Mouse (Mus musculus): ENCODE data around the gene Oosp3. TPM values are rescaled to one million over a fixed set of nuclear protein-coding genes. Genes with fewer than 3 reads are reported as not detected.

Gene Oosp3
- not detected in 2 replicates for polyA plus RNA-seq (2016; fragmentation: Nextera tagmentation; extraction: Ambion mirVana)

DNA sequence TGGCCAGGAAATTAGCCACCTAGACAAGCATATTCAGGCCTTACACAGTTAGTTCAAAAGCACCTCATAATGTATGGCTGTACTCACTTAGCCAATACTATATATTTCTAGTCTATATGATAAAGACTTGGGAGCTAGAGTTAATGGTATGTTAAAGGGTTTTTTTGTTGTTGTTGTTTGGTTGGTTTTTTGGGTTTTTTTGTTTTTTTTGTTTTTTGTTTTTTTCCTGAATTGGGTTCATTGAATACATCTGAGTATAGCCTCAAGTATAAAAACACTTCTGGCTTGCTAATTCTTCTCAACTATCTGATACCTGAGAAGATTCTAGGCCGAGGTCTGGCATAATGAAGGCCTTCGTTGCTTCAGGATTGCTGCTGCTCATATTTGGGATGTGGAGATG is at the start of gene Oosp3:
Oosp3 (plus strand) TSS at position 301 of the 400 bp plus-strand sequence.
- Histone ChIP-seq H3K4me1 (replicated peaks) (no peaks in the 10 kb centered on the region), H3K36me3 (no peaks in the 10 kb centered on the region), H3K4me2 (no peak within 1 kb of the TSS), H3K27me3 (replicated peaks) (no peaks in the 10 kb centered on the region), H3K9ac (no peak within 1 kb of the TSS), H3K4me3 (no peak within 1 kb of the TSS), H3K9me3 (replicated peaks) (no peaks in the 10 kb centered on the region), H3K27ac (ENCODE audit: poor library complexity, severe bottlenecking) (no peak within 1 kb of the TSS)
- WGBS, result 78% methylated on average over 2 of the region's 2 CpGs
- no peak for ATAC-seq (ENCODE audit: insufficient number of reproducible peaks, low FRiP score)

DNA sequence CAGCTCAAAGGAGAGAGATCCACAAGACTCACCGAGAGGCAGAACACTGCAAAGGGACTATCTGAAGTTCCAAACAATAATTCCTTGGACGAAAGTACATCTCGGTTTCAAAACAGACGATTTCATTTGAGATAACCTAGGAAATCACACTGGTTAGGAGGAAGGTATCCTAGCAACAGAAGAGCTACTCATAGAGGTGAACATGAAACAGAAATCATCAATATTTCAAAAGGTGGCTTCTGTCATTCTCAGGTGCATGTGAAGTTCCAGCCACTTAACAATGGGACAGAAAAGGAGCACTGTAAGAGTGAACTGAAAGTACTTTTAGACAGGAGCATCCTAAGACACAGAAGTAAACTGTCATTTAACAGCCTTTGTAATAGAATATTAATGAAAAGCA is 47.3 kb upstream of the Oosp3 start:
- Histone ChIP-seq H3K36me3 (no peaks in the 10 kb centered on the region), H3K4me1 (replicated peaks) (no peaks in the 10 kb centered on the region), H3K9me3 (replicated peaks) (no peaks in the 10 kb centered on the region), H3K4me3 (no peak overlapping the region), H3K4me2 (no peak overlapping the region), H3K9ac (no peak overlapping the region), H3K27ac (ENCODE audit: poor library complexity, severe bottlenecking) (no peak overlapping the region), H3K27me3 (replicated peaks) (no peaks in the 10 kb centered on the region)
- 71% methylated on average over 4 of the region's 4 CpGs for WGBS
- no peak for ATAC-seq (ENCODE audit: insufficient number of reproducible peaks, low FRiP score)

DNA sequence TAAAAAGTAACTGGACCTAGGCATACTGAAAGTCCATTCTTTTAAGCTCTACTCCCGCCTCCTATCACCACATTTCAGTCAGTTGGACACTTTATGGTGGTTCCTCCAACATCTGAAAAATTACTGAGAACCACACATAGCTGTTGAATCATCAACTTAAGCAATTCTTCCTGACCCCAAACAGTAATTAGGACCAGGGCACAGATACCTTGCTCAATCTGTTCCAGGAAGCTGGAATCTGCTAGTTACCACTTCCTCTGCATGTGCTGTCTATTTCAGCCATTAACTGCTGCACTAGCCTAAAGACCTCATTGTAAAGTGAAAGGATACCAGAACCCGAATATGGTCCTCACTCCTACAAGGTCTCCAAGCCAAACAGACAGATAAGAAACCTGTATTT is 37.7 kb upstream of the Oosp3 start:
- no peak overlapping the region for H3K9ac ChIP-seq
- no peaks in the 10 kb centered on the region for H3K4me1 ChIP-seq (replicated peaks)
- no peaks in the 10 kb centered on the region for H3K27me3 ChIP-seq (replicated peaks)
- no peak overlapping the region for H3K27ac ChIP-seq (ENCODE audit: poor library complexity, severe bottlenecking)
- no peaks in the 10 kb centered on the region for H3K9me3 ChIP-seq (replicated peaks)
- ATAC-seq (ENCODE audit: insufficient number of reproducible peaks, low FRiP score), result no peak
- no peak overlapping the region for H3K4me2 ChIP-seq
- 61% methylated on average over 2 of the region's 2 CpGs for WGBS
- no peak overlapping the region for H3K4me3 ChIP-seq
- no peaks in the 10 kb centered on the region for H3K36me3 ChIP-seq

DNA sequence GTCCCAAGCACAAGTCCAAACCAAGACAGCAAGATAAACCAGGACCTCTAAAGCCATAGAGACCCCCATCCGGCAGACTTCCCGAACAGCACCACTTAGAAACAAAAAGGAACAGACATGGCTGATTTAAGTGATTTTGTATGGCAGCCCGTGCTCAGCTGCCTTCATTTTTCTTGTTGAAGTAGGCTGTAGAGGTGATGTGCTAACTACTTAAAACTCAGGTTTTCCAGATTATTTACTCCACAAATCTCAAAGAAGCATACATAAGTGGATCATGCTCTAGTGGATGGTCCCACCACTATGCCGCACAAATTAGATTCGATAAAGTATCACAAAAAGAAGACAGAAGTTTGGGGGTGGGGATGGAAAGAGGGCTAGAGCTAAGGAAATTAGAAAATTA is 36.4 kb upstream of the Oosp3 start, which contains the start of gene Oosp2:
Oosp2 (minus strand) TSS at position 101 of the 400 bp plus-strand sequence.
- ATAC-seq (ENCODE audit: insufficient number of reproducible peaks, low FRiP score), result no peak

DNA sequence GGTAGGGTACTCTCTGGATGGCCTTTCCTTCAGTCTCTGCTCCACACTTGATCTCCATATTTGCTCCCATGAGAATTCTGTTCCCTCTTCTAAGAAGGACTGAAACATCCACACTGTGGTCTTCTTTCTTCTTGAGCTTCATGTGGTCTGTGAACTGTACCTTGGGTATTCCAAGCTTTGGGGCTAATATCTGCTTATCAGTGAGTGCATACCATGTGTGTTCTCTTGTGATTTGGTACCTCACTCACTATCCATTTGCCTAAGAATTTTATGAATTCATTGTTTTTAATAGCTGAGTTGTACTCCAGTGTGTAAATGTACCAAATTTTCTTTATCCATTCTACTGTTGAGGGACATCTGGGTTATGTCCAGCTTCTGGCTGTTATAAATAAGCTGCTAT is 35.3 kb upstream of the Oosp3 start:
- no peaks in the 10 kb centered on the region for H3K4me1 ChIP-seq (replicated peaks)
- no peak overlapping the region for H3K4me3 ChIP-seq
- no peaks in the 10 kb centered on the region for H3K36me3 ChIP-seq
- no peak overlapping the region for H3K4me2 ChIP-seq
- H3K27ac ChIP-seq (ENCODE audit: poor library complexity, severe bottlenecking), result no peak overlapping the region
- no peaks in the 10 kb centered on the region for H3K27me3 ChIP-seq (replicated peaks)
- H3K9ac ChIP-seq, result no peak overlapping the region
- no peak for ATAC-seq (ENCODE audit: insufficient number of reproducible peaks, low FRiP score)
- H3K9me3 ChIP-seq (replicated peaks), result no peaks in the 10 kb centered on the region

More for the DNA sequence above, 36.4 kb upstream of the Oosp3 start, which contains the start of gene Oosp2:
- Histone ChIP-seq H3K4me1 (replicated peaks) (no peaks in the 10 kb centered on the region), H3K4me2 (no peak within 1 kb of the TSS), H3K36me3 (no peaks in the 10 kb centered on the region), H3K9me3 (replicated peaks) (no peaks in the 10 kb centered on the region), H3K9ac (no peak within 1 kb of the TSS), H3K27ac (ENCODE audit: poor library complexity, severe bottlenecking) (no peak within 1 kb of the TSS), H3K27me3 (replicated peaks) (no peaks in the 10 kb centered on the region), H3K4me3 (no peak within 1 kb of the TSS)
- 78% methylated on average over 5 of the region's 5 CpGs for WGBS

DNA sequence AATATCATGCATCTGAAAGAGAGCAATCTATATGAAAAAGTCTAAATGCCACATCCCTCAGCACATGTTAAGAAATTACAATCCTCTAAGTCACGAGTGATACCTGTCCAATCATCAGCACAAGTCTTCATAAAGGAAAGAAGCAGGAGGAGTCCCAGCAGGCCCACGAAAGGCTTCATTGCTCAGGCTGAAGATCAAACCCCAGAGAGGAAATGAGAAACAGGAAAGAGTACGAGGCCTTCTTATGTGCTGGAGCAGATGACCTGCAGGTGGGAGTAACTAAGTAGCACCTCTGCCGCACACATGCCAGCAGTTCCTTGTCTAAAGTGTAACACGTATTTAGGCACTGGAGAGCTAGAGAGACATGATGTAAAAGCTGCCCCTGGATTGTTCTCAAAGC is 6.0 kb upstream of the Oosp3 start, which contains the start of gene Oosp1:
Oosp1 (minus strand) TSS at position 312 of the 400 bp plus-strand sequence.
- H3K27ac ChIP-seq (ENCODE audit: poor library complexity, severe bottlenecking), result no peak within 1 kb of the TSS
- WGBS, result 63% methylated on average over 5 of the region's 5 CpGs

DNA sequence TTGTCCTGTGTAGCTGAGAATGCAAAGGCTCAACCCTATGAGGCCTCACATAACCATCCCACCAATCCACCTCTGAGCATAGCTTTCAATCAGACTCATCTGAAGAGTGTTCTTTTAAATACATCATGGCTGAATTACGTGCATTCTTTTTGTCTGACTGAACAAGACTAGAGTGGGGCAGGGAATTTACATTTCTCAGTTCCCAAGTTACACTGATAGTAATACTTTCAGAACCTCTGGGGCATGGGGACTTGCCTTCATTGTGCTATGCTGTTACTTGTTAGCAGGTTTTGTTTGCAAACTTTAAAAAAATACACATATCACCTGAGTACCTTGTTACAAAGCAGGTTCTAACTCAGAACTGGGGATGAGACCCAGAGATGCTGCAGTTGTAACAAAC is 5.4 kb upstream of the Oosp3 start:
- H3K36me3 ChIP-seq, result no peaks in the 10 kb centered on the region
- WGBS, result 58% methylated on average over 1 of the region's 1 CpGs
- no peaks in the 10 kb centered on the region for H3K9me3 ChIP-seq (replicated peaks)
- H3K4me1 ChIP-seq (replicated peaks), result no peaks in the 10 kb centered on the region
- no peak overlapping the region for H3K27ac ChIP-seq (ENCODE audit: poor library complexity, severe bottlenecking)
- no peak overlapping the region for H3K4me3 ChIP-seq
- H3K4me2 ChIP-seq, result no peak overlapping the region
- ATAC-seq (ENCODE audit: insufficient number of reproducible peaks, low FRiP score), result no peak
- H3K9ac ChIP-seq, result no peak overlapping the region
- H3K27me3 ChIP-seq (replicated peaks), result no peaks in the 10 kb centered on the region

More for the DNA sequence above, 6.0 kb upstream of the Oosp3 start, which contains the start of gene Oosp1:
- Histone ChIP-seq H3K27me3 (replicated peaks) (no peaks in the 10 kb centered on the region), H3K4me3 (no peak within 1 kb of the TSS), H3K9me3 (replicated peaks) (no peaks in the 10 kb centered on the region), H3K36me3 (no peaks in the 10 kb centered on the region), H3K4me2 (no peak within 1 kb of the TSS), H3K4me1 (replicated peaks) (no peaks in the 10 kb centered on the region), H3K9ac (no peak within 1 kb of the TSS)
- no peak for ATAC-seq (ENCODE audit: insufficient number of reproducible peaks, low FRiP score)

DNA sequence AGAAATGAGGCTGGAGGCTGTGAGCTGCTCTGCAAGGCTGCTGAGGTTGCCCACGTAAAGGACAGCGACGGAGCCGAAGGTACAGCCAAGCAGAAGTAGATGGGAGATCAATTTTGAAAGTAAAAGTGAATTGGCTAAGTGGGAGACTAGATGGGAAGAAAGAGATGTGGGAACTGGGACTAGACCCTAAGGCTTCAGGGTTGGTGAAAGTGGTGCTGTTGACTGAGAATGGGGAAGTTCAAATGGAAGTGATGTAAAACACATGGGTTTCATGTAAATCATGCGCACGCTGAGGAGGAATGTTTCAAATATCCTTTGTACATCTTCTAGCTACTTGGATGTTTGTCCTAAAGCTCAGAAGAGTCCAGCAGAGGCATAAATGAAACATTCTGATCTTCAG is 1.5 kb downstream of the Oosp3 start:
- no peak overlapping the region for H3K27ac ChIP-seq (ENCODE audit: poor library complexity, severe bottlenecking)
- no peaks in the 10 kb centered on the region for H3K9me3 ChIP-seq (replicated peaks)
- no peaks in the 10 kb centered on the region for H3K4me1 ChIP-seq (replicated peaks)
- no peak overlapping the region for H3K4me3 ChIP-seq
- H3K4me2 ChIP-seq, result no peak overlapping the region
- no peaks in the 10 kb centered on the region for H3K36me3 ChIP-seq
- WGBS, result 86% methylated on average over 6 of the region's 6 CpGs
- no peaks in the 10 kb centered on the region for H3K27me3 ChIP-seq (replicated peaks)
- ATAC-seq (ENCODE audit: insufficient number of reproducible peaks, low FRiP score), result no peak
- H3K9ac ChIP-seq, result no peak overlapping the region

DNA sequence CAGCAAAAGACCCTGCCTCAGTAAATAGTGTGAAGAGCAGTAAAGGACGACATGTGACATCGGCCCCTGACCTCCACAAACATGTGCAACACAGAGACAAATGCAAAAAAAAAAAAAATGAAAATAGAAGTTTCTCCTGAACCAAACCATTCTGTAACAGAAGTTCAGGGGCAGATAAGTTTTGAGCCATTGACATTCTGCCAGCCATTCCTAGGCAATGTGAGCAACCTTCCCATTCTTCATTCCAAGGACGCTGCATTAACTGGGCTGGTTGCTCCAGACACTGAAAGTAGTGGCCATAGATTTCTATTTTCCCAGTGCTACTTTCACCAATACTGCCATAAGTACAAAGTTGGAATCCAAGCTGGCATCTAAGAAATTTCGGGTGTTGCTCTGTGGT is 15.6 kb downstream of the Oosp3 start:
- Histone ChIP-seq H3K4me1 (replicated peaks) (no peaks in the 10 kb centered on the region), H3K9ac (no peak overlapping the region), H3K27me3 (replicated peaks) (no peaks in the 10 kb centered on the region), H3K36me3 (no peaks in the 10 kb centered on the region), H3K4me3 (no peak overlapping the region), H3K9me3 (replicated peaks) (0 out of 2 replicates have a peak, but pooled peaks cover 3% of the 10 kb centered on the region), H3K4me2 (no peak overlapping the region), H3K27ac (ENCODE audit: poor library complexity, severe bottlenecking) (no peak overlapping the region)
- ATAC-seq (ENCODE audit: insufficient number of reproducible peaks, low FRiP score), result no peak
- WGBS, result 77% methylated on average over 4 of the region's 4 CpGs

DNA sequence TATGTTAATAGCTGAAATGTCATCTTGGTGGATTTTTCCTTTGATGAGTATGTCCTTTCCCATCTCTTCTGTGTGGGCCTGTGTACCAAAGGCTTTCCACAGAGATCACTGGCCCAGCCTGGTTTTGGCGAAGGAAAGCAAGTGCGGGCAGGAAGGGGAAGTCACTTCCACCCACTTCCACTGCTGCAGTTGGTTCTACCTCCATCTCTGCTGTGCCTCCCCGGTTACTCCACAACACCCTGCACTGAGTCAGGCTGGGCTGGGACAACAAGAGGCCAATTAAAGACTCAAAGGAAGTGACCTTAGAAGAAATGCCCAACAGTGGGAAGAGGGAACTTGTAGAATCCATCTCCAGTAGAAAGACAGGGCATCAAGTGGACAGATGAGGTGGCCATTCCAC is 23.2 kb downstream of the Oosp3 start:
- no peak overlapping the region for H3K27ac ChIP-seq (ENCODE audit: poor library complexity, severe bottlenecking)
- H3K9me3 ChIP-seq (replicated peaks), result no peaks in the 10 kb centered on the region
- WGBS, result 91% methylated on average over 3 of the region's 3 CpGs
- no peak overlapping the region for H3K4me3 ChIP-seq
- H3K9ac ChIP-seq, result no peak overlapping the region
- no peaks in the 10 kb centered on the region for H3K36me3 ChIP-seq
- no peaks in the 10 kb centered on the region for H3K27me3 ChIP-seq (replicated peaks)
- H3K4me1 ChIP-seq (replicated peaks), result no peaks in the 10 kb centered on the region
- ATAC-seq (ENCODE audit: insufficient number of reproducible peaks, low FRiP score), result no peak
- no peak overlapping the region for H3K4me2 ChIP-seq

DNA sequence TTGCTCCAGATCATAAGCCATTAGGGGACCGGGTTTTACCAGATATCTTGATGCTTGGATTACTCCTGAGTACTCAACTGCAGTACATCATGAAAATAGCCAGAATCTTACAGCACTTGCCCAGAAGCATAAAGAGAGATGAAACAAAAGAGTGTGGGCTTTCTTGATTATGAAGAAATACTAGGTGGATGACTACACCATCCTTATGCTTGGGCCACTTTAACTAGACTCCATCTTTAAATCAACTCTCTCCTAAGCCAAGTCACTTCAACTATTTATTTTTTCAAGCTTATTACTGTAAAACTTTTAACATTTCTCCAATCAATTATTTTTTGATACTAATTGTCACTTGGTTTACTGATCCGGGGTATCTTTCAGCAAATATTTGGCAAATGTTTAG is 27.0 kb downstream of the Oosp3 start:
- no peak overlapping the region for H3K4me2 ChIP-seq
- H3K4me1 ChIP-seq (replicated peaks), result no peaks in the 10 kb centered on the region
- no peak overlapping the region for H3K9ac ChIP-seq
- H3K27ac ChIP-seq (ENCODE audit: poor library complexity, severe bottlenecking), result no peak overlapping the region
- ATAC-seq (ENCODE audit: insufficient number of reproducible peaks, low FRiP score), result no peak
- WGBS, result 84% methylated on average over 2 of the region's 2 CpGs
- no peaks in the 10 kb centered on the region for H3K36me3 ChIP-seq
- no peak overlapping the region for H3K4me3 ChIP-seq
- no peaks in the 10 kb centered on the region for H3K9me3 ChIP-seq (replicated peaks)
- no peaks in the 10 kb centered on the region for H3K27me3 ChIP-seq (replicated peaks)

DNA sequence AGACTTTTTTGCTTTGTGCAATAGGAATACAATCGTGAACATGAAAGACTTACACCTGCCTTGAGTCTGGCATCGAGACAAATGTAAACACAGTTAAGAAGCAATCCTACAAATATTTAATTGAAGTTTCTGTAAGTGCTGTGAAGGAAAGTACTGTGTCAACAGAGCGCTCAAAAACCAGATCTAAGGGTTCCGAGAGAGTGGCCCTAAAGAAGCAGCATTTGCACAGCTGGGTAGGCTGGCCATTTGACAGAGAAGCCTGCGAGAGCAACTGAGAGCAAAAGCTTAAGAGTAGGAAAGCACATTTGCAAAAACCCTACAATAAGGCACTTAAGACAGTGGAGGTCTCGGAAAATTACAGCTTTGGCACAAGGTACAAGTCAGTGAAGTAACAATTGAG is 27.4 kb downstream of the Oosp3 start:
- Histone ChIP-seq H3K4me1 (replicated peaks) (no peaks in the 10 kb centered on the region), H3K9ac (no peak overlapping the region), H3K4me3 (no peak overlapping the region), H3K4me2 (no peak overlapping the region), H3K9me3 (replicated peaks) (no peaks in the 10 kb centered on the region), H3K27me3 (replicated peaks) (no peaks in the 10 kb centered on the region), H3K27ac (ENCODE audit: poor library complexity, severe bottlenecking) (no peak overlapping the region), H3K36me3 (no peaks in the 10 kb centered on the region)
- no peak for ATAC-seq (ENCODE audit: insufficient number of reproducible peaks, low FRiP score)
- WGBS, result 72% methylated on average over 6 of the region's 6 CpGs
